Mouse (Mus musculus) lung, embryonic 15.5 days (tissue): ENCODE results near the gene Klf8. TPM values are rescaled to one million over a fixed set of nuclear protein-coding genes. Genes with fewer than 3 reads are reported as not detected.

Source experiments
- polyA plus RNA-seq: library from polyadenylated mRNA; unstranded; fragments of >200 nt; fragmentation: Nextera tagmentation; extraction: Ambion mirVana; gene quantifications from 2 replicates; pipeline ENCODE4 v1.2.1, GENCODE M21; 2015

The Klf8 gene
- polyA plus RNA-seq, 1 experiment from 2014 or later = 0.80 TPM

Other genes starting within 250 kb of the Klf8 start
- 0.60 and 0.99 TPM in 2 replicates for gene Usp51, start 231.0 kb upstream of the Klf8 start, polyA plus RNA-seq
- 46.1 and 51.0 TPM in 2 replicates for gene Mageh1, start 199.9 kb upstream of the Klf8 start, polyA plus RNA-seq
- gene Foxr2, start 118.7 kb upstream of the Klf8 start, polyA plus RNA-seq = not detected in 2 replicates
- gene Rragb, start 97.5 kb upstream of the Klf8 start, polyA plus RNA-seq = 1.0 and 1.3 TPM in 2 replicates